Mouse (Mus musculus): ENCODE results near the gene Ddn. TPM values are rescaled to one million over a fixed set of nuclear protein-coding genes. Genes with fewer than 3 reads are reported as not detected.

Gene Ddn
- total RNA-seq, 2 experiments from 2014 or later: 0.28 to 0.96 TPM

GRCm38 (mm10) chr15:98778191-98778770 is 31.0 kb downstream of the Ddn start:
- intact Hi-C loops (cut with DNase I): no loop called here
- no peak for DNase-seq

GRCm38 (mm10) chr15:98777762-98778161 is 31.5 kb downstream of the Ddn start, which contains the start of gene Wnt10b:
Wnt10b (minus strand) TSS chr15:98778150.
- no peak for DNase-seq
- intact Hi-C loops (cut with DNase I): no loop called here

GRCm38 (mm10) chr15:98777005-98777616 is 32.2 kb downstream of the Ddn start:
- intact Hi-C loops (cut with DNase I): no loop called here
- DNase-seq: no peak

- no peak for DNase-seq
- intact Hi-C loops (cut with DNase I): no loop called here
Measured at GRCm38 (mm10) chr15:98776280-98777004, 32.8 kb downstream of the Ddn start.

GRCm38 (mm10) chr15:98775533-98775932 is 33.8 kb downstream of the Ddn start:
- DNase-seq: no peak
- intact Hi-C loops (cut with DNase I): no loop called here

GRCm38 (mm10) chr15:98774096-98774495 is 35.2 kb downstream of the Ddn start:
- intact Hi-C loops (cut with DNase I): no loop called here
- no peak for DNase-seq

GRCm38 (mm10) chr15:98772511-98773211 is 36.6 kb downstream of the Ddn start:
- intact Hi-C loops (cut with DNase I): no loop called here
- DNase-seq: no peak

GRCm38 (mm10) chr15:98771813-98772425 is 37.4 kb downstream of the Ddn start:
- intact Hi-C loops (cut with DNase I): no loop called here
- no peak for DNase-seq

- intact Hi-C loops (cut with DNase I): loop anchor here (10.0 kb wide), 1 partner anchor 1487 kb away; no protein-coding TSS in a partner anchor
Measured at GRCm38 (mm10) chr15:98768259-98768658, 41.0 kb downstream of the Ddn start.

GRCm38 (mm10) chr15:98765929-98766328 is 43.4 kb downstream of the Ddn start:
- DNase-seq: no peak
- intact Hi-C loops (cut with DNase I): loop anchor here (10.0 kb wide), 1 partner anchor 1489 kb away; no protein-coding TSS in a partner anchor

More at GRCm38 (mm10) chr15:98768259-98768658, 41.0 kb downstream of the Ddn start:
- DNase-seq: no peak

GRCm38 (mm10) chr15:98762670-98763529 is 46.4 kb downstream of the Ddn start, which contains the start of gene Arf3:
Arf3 (minus strand) TSS chr15:98763214.
- DNase-seq: peak; percentile 93 to 94
- intact Hi-C loops (cut with DNase I): loop anchor here (10.0 kb wide), 1 partner anchor 1492 kb away; no protein-coding TSS in a partner anchor

- intact Hi-C loops (cut with DNase I): loop anchor here (10.0 kb wide), 1 partner anchor 1493 kb away; no protein-coding TSS in a partner anchor
- DNase-seq: peak; percentile 49 to 63
Measured at GRCm38 (mm10) chr15:98762201-98762621, 47.1 kb downstream of the Ddn start.

GRCm38 (mm10) chr15:98754125-98754524 is 55.2 kb downstream of the Ddn start:
- no peak for DNase-seq
- intact Hi-C loops (cut with DNase I): no loop called here

Other genes with a start within 250 kb of the Ddn start
- gene Ccnt1, start 238.6 kb downstream of the Ddn start, total RNA-seq (2021): 10 to 100 TPM; 12.4 to 17.9 TPM
- gene 4930415O20Rik, start 238.5 kb downstream of the Ddn start, total RNA-seq (2021): under 1 TPM in 1 of 2 experiments, not detected in 1; 0.87 TPM
- 10 to 100 TPM; 24.2 to 26.7 TPM for gene Adcy6, start 199.4 kb downstream of the Ddn start, total RNA-seq (2021)
- 1 to 10 TPM; 2.5 to 4.2 TPM for gene Cacnb3, start 178.7 kb downstream of the Ddn start, total RNA-seq (2021)
- gene Ddx23, start 146.6 kb downstream of the Ddn start, total RNA-seq (2021): 10 to 100 TPM; 50.0 to 56.2 TPM
- gene Rnd1, start 132.0 kb downstream of the Ddn start, total RNA-seq (2021): 1 to 10 TPM in 1 of 2 experiments, under 1 TPM in 1; 0.81 to 1.5 TPM
- not detected for gene Ccdc65, start 101.3 kb downstream of the Ddn start, total RNA-seq (2021)
- 1 to 10 TPM; 1.4 to 1.7 TPM for gene Fkbp11, start 81.3 kb downstream of the Ddn start, total RNA-seq (2021)
- gene Arf3, start 46.3 kb downstream of the Ddn start, total RNA-seq (2021): 1 to 10 TPM; 7.4 to 8.2 TPM
- gene Wnt10b, start 31.3 kb downstream of the Ddn start, total RNA-seq (2021): under 1 TPM; 0.69 to 0.87 TPM
- not detected for gene Wnt1, start 19.6 kb downstream of the Ddn start, total RNA-seq (2021)
- 10 to 100 TPM; 39.3 to 50.3 TPM for gene Prkag1, start 22.0 kb upstream of the Ddn start, total RNA-seq (2021)
- 10 to 100 TPM; 42.7 to 46.4 TPM for gene Kmt2d, start 61.7 kb upstream of the Ddn start, total RNA-seq (2021)
- gene Rhebl1, start 85.0 kb upstream of the Ddn start, total RNA-seq (2021): 1 to 10 TPM; 1.9 to 3.1 TPM
- gene Dhh, start 89.0 kb upstream of the Ddn start, total RNA-seq (2021): under 1 TPM; 0.41 to 0.96 TPM
- gene Lmbr1l, start 108.7 kb upstream of the Ddn start, total RNA-seq (2021): 1 to 10 TPM; 6.3 to 7.6 TPM
- gene Tuba1b, start 125.1 kb upstream of the Ddn start, total RNA-seq (2021): 10 to 100 TPM; 21.8 to 23.2 TPM
- not detected for gene Gm49450, start 144.1 kb upstream of the Ddn start, total RNA-seq (2021)
- 10 to 100 TPM; 27.6 to 30.1 TPM for gene Tuba1a, start 144.2 kb upstream of the Ddn start, total RNA-seq (2021)
- 1 to 10 TPM; 8.2 to 9.4 TPM for gene Tuba1c, start 220.4 kb upstream of the Ddn start, total RNA-seq (2021)
- 1 to 10 TPM in 1 of 2 experiments, under 1 TPM in 1; 0.42 to 1.2 TPM for gene Prph, start 245.7 kb upstream of the Ddn start, total RNA-seq (2021)

Measured in gastrocnemius, postnatal 36 days (tissue).